Mouse (Mus musculus) kidney, postnatal 10 days (tissue): ENCODE results near the gene Hapln2.

ENCODE experiments used
- DNase-seq: peaks from one replicate; pipeline ENCODE4 v3.0.0; 2021; ENCODE audit warnings: mixed read lengths

Hapln2 gene

GRCm38 (mm10) chr3:87980085-87980484 is 47.3 kb downstream of the Hapln2 start:
- no peak for DNase-seq

GRCm38 (mm10) chr3:87979493-87979892 is 47.9 kb downstream of the Hapln2 start:
- no peak for DNase-seq

GRCm38 (mm10) chr3:87974381-87974987 is 52.9 kb downstream of the Hapln2 start:
- DNase-seq = no peak

- no peak for DNase-seq
Measured at GRCm38 (mm10) chr3:87973593-87974380, 53.6 kb downstream of the Hapln2 start.

GRCm38 (mm10) chr3:87972776-87973175 is 54.6 kb downstream of the Hapln2 start:
- peak; percentile 42 for DNase-seq

- DNase-seq = no peak
Measured at GRCm38 (mm10) chr3:87972203-87972664, 55.1 kb downstream of the Hapln2 start.
